ENCODE assay signal across 1 mouse cellular context in the genomic region with DNA sequence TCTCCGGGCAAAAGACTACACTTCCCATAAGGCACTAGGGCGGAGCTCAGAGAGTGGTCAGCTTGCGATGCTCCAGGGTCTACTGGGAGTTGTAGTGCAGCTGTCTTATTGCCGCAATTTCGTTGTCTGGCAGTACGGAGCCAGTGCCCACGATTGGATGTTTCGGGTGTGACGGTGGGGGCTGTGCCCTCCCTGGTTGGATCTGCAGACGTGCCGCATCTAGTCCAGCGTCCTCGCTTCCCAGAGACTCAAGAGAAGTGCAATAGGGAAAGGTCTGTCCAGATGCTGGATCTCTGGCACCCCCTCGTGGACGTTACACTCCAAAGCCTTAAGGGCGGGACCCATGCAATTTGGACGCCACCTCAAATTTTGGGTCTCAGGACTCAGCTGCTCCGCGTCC.
TF ChIP-seq lines count a peak whose summit lies in the region.

No protein-coding gene starts in this region.

TF ChIP-seq in CH12.LX, 34 proteins besides CTCF, POLR2A, EP300 and RAD21:
- no peak for TF ChIP-seq ETS1 (conservative IDR thresholded peaks at IDR 0.05; ENCODE audit: low read depth, low read length)
- TF ChIP-seq TBP (conservative IDR thresholded peaks at IDR 0.05; ENCODE audit: low read depth, low read length), result no peak
- TF ChIP-seq KAT2A (IDR thresholded peaks at IDR 0.05; ENCODE audit: insufficient replicate concordance, low read length), result peak; percentile 85; the same call in 1 of the 2 replicates
- no peak for TF ChIP-seq JUN (IDR thresholded peaks at IDR 0.05; ENCODE audit: insufficient read depth, low read depth, low read length)
- TF ChIP-seq MAZ (IDR thresholded peaks at IDR 0.05; ENCODE audit: low read depth, low read length), result no peak
- no peak for TF ChIP-seq RCOR1 (conservative IDR thresholded peaks at IDR 0.05; ENCODE audit: low read depth, low read length)
- peak; percentile 15; the same call in 1 of the 2 replicates for TF ChIP-seq NRF1 (IDR thresholded peaks at IDR 0.05; ENCODE audit: low read depth, low read length)
- TF ChIP-seq ZC3H11A (IDR thresholded peaks at IDR 0.05; ENCODE audit: low read depth, low read length), result no peak
- TF ChIP-seq NELFE (IDR thresholded peaks at IDR 0.05; ENCODE audit: low read depth, low read length), result no peak
- no peak for TF ChIP-seq USF1 (IDR thresholded peaks at IDR 0.05; ENCODE audit: low read depth, low read length)
- TF ChIP-seq BHLHE40 (IDR thresholded peaks at IDR 0.05; ENCODE audit: low read depth, low read length), result no peak
- TF ChIP-seq MAFK (IDR thresholded peaks at IDR 0.05; ENCODE audit: insufficient replicate concordance, low read length), result no peak
- no peak for TF ChIP-seq USF2 (conservative IDR thresholded peaks at IDR 0.05; ENCODE audit: low read depth, low read length)
- no peak for TF ChIP-seq JUND (conservative IDR thresholded peaks at IDR 0.05; ENCODE audit: low read depth, low read length)
- no peak for TF ChIP-seq TCF12 (IDR thresholded peaks at IDR 0.05; ENCODE audit: low read depth, low read length)
- no peak for TF ChIP-seq MXI1 (IDR thresholded peaks at IDR 0.05; ENCODE audit: low read depth, low read length)
- TF ChIP-seq SMC3 (IDR thresholded peaks at IDR 0.05; ENCODE audit: low read depth, low read length), result peak; percentile 79
- no peak for TF ChIP-seq POLR2AphosphoS2 (IDR thresholded peaks at IDR 0.05; ENCODE audit: low read depth, low read length)
- TF ChIP-seq GABPA (IDR thresholded peaks at IDR 0.05; ENCODE audit: insufficient replicate concordance, low read depth, low read length), result no peak; the same call in 1 of the 2 replicates
- TF ChIP-seq MEF2A (IDR thresholded peaks at IDR 0.05; ENCODE audit: borderline replicate concordance, low read depth, low read length), result 0 out of 2 replicates have a peak, but pooled peaks have one; percentile 11
- TF ChIP-seq PAX5 (IDR thresholded peaks at IDR 0.05; ENCODE audit: low read length), result no peak
- no peak for TF ChIP-seq MAX (IDR thresholded peaks at IDR 0.05; ENCODE audit: low read length)
- TF ChIP-seq MYC (IDR thresholded peaks at IDR 0.05; ENCODE audit: low read depth, low read length), result peak; percentile 22; the same call in 1 of the 2 replicates
- no peak for TF ChIP-seq ZNF384 (IDR thresholded peaks at IDR 0.05; ENCODE audit: low read depth, low read length)
- TF ChIP-seq HCFC1 (IDR thresholded peaks at IDR 0.05; ENCODE audit: low read depth, low read length), result peak; percentile 96
- TF ChIP-seq CHD1 (IDR thresholded peaks at IDR 0.05; ENCODE audit: low read depth, low read length), result no peak
- TF ChIP-seq ZMIZ1 (IDR thresholded peaks at IDR 0.05; ENCODE audit: low read depth, low read length), result no peak
- TF ChIP-seq ELF1 (IDR thresholded peaks at IDR 0.05; ENCODE audit: low read depth, low read length), result no peak; the same call in 1 of the 2 replicates
- TF ChIP-seq CHD2 (IDR thresholded peaks at IDR 0.05; ENCODE audit: low read length), result no peak
- TF ChIP-seq E2F4 (IDR thresholded peaks at IDR 0.05; ENCODE audit: insufficient replicate concordance, low read depth, low read length), result no peak
- no peak for TF ChIP-seq UBTF (IDR thresholded peaks at IDR 0.05; ENCODE audit: low read depth, low read length)
- TF ChIP-seq IRF4 (IDR thresholded peaks at IDR 0.05; ENCODE audit: low read depth, low read length), result no peak
- TF ChIP-seq ZKSCAN1 (IDR thresholded peaks at IDR 0.05; ENCODE audit: borderline replicate concordance, low read depth, low read length), result no peak
